ENCODE assay signal across 26 mouse cellular contexts in the genomic region with DNA sequence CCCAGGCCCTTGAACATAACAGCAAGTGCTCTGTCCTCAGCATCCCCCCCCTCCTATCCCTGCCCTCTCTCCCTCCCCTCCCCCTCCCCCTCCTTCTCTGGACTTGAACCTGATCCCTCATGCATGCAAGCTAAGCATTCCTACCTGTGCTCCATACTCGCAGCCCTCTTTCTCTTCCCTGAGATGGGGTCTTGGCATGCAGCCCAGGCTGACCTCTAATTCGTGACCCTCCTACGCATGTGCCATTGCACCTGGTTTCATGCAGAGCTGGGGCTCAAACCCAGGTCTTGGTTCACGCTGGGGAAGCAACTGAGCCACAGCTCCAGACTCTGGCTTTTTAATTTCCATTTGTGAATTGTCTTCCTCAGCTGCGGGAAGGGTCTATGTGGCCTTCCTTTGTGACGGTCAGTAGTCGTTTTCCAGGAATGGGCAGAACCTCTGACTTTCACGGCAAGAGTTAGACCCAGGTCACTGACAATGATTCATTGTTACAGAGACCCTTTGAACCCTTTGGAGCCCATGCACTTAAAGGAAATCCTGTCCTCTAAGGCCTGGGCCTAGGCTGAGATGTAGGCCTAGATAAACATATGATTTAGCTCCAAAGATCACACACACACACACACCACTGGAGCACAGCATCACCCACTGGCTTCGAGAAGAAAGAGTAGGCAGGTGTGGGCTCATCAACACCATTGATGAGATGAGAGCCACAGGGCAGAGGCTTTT. TPM values are rescaled to one million over a fixed set of nuclear protein-coding genes. Genes with fewer than 3 reads are reported as not detected.
DNase-seq lines count a peak whose midpoint lies in the region; TF ChIP-seq lines count a peak whose summit lies in the region.
"Had no signal": no experiment of that assay in that cellular context is flagged by ENCODE, and none has a peak within 500 bp of the region (broad histone marks: within the 10 kb centered on the region; RNA-seq: fewer than 3 reads in every experiment).

No protein-coding gene starts in this region.

- no peak for DNase-seq in gastrocnemius, adult 2 months
- DNase-seq in gastrocnemius, postnatal 4 days (ENCODE audit: low spot score in 2 of 2) = no peak
- peak; percentile 69 for DNase-seq in kidney, adult 2 months
- DNase-seq in kidney, adult 8-10 months = no peak
- peak; percentile 48 for DNase-seq in kidney, postnatal 14 days
- DNase-seq in kidney, adult 11 months = no peak
- peak; percentile 55 for DNase-seq in testis, postnatal 10 days (ENCODE audit: low spot score)
- DNase-seq in testis, postnatal 14 days (ENCODE audit: low spot score) = no peak
- DNase-seq: adrenal gland, postnatal 10 days; B cell, adult 2 months; cerebellum, adult 11-12 months; cerebellum, adult 9-11 months; cerebellum, postnatal 36 days; forebrain, postnatal 0 days; gastrocnemius, postnatal 25 days; heart, adult 18-20 months; heart, postnatal 36 days had no signal

- TF ChIP-seq CTCF in gastrocnemius, adult 2 months (IDR thresholded peaks at IDR 0.05) = no peak
- TF ChIP-seq CTCF in kidney, adult 2 months (conservative IDR thresholded peaks at IDR 0.05; ENCODE audit: insufficient read depth, insufficient read length, low read depth, low read length) = no peak

- H3K4me1 ChIP-seq in kidney, adult 2 months (ENCODE audit: control insufficient read depth, insufficient read depth, low read length) = no peaks in the 10 kb centered on the region
- H3K4me1 ChIP-seq: forebrain, embryonic 13.5 days; heart, embryonic 12.5 days; hindbrain, embryonic 15.5 days had no signal

- H3K36me3 ChIP-seq in kidney, adult 2 months (ENCODE audit: control insufficient read depth, insufficient read depth, low read length) = no peaks in the 10 kb centered on the region
- H3K36me3 ChIP-seq: G1E; heart, embryonic 12.5 days; hindbrain, embryonic 15.5 days had no signal

- 46% methylated on average over 9 of the region's 9 CpGs for WGBS in kidney, adult 2 months

- H3K27ac ChIP-seq in gastrocnemius, adult 2 months = peak overlapping the region; percentile 43; the same call in 1 of the 2 replicates
- H3K27ac ChIP-seq in kidney, adult 2 months (ENCODE audit: insufficient read depth, low read depth, low read length) = no peak overlapping the region
- H3K27ac ChIP-seq: forebrain, embryonic 13.5 days; hindbrain, embryonic 15.5 days had no signal

- TF ChIP-seq POLR2A in kidney, adult 2 months (IDR thresholded peaks at IDR 0.05; ENCODE audit: low read depth, low read length) = no peak

- no peak overlapping the region for H3K4me3 ChIP-seq in gastrocnemius, adult 2 months
- H3K4me3 ChIP-seq in kidney, adult 2 months (ENCODE audit: insufficient read depth, low read depth, low read length) = no peak overlapping the region
- H3K4me3 ChIP-seq: forebrain, embryonic 13.5 days; heart, embryonic 12.5 days; hindbrain, embryonic 15.5 days had no signal

- intact Hi-C loops in gastrocnemius, adult 2 months (cut with DNase I) = loop anchor here (10.0 kb wide), 1 partner anchor 209 kb away; no protein-coding TSS in a partner anchor

- no peaks in the 10 kb centered on the region for H3K27me3 ChIP-seq in kidney, adult 2 months (replicated peaks; ENCODE audit: control insufficient read depth, insufficient read depth, low read length)
- H3K27me3 ChIP-seq: forebrain, embryonic 13.5 days; heart, embryonic 12.5 days; hindbrain, embryonic 15.5 days had no signal

RNA-seq across cellular contexts. Expression of a gene that starts 12.1 kb away (rescaled TPM):
- 1 to 10 TPM; 1.7 to 3.1 TPM for total RNA-seq in gastrocnemius, adult 2 months (2021)
- 1 to 10 TPM; 4.5 to 5.7 TPM for total RNA-seq in gastrocnemius, postnatal 4 days (2021)
- 11.5 and 11.8 TPM in 2 replicates for polyA plus RNA-seq in kidney, adult 2 months (2012; rRNA removed)
- total RNA-seq: G1E had no signal
- polyA plus RNA-seq: CD4-positive, CD25-positive, alpha-beta regulatory T cell, adult 4 months; G1E had no signal

RNA-seq across cellular contexts. Expression of a gene that starts 19.3 kb away (rescaled TPM):
- total RNA-seq in gastrocnemius, adult 2 months (2021) = not detected
- total RNA-seq in gastrocnemius, postnatal 4 days (2021) = not detected
- 0.27 TPM in 1 of 2 replicates, not detected in the other for polyA plus RNA-seq in kidney, adult 2 months (2012; rRNA removed)
- total RNA-seq: adrenal gland, postnatal 10 days; adrenal gland, postnatal 4 days; forebrain, postnatal 0 days; G1E; gastrocnemius, adult 18-20 months; gastrocnemius, postnatal 25 days; heart, adult 18-20 months; heart, postnatal 36 days had no signal
- polyA plus RNA-seq: CD4-positive, CD25-positive, alpha-beta regulatory T cell, adult 4 months; forebrain, embryonic 13.5 days; G1E; heart, embryonic 12.5 days; heart, embryonic 16.5 days had no signal

RNA-seq across cellular contexts. Expression of a gene that starts 20.6 kb away (rescaled TPM):
- 1 to 10 TPM; 4.8 to 6.4 TPM for total RNA-seq in gastrocnemius, adult 2 months (2021)
- total RNA-seq in gastrocnemius, postnatal 4 days (2021) = 1 to 10 TPM; 5.8 to 6.1 TPM
- polyA plus RNA-seq in kidney, adult 2 months (2012; rRNA removed) = 6.0 and 6.4 TPM in 2 replicates

RNA-seq across cellular contexts. Expression of a gene that starts 21.7 kb away (rescaled TPM):
- 1 to 10 TPM; 3.2 TPM for total RNA-seq in gastrocnemius, adult 2 months (2021)
- total RNA-seq in gastrocnemius, postnatal 4 days (2021) = 10 to 100 TPM; 10.4 to 11.8 TPM
- polyA plus RNA-seq in kidney, adult 2 months (2012; rRNA removed) = 3.3 and 3.4 TPM in 2 replicates

RNA-seq across cellular contexts. Expression of a gene that starts 22.6 kb away (rescaled TPM):
- under 1 TPM in 1 of 2 experiments, not detected in 1; 0.26 TPM for total RNA-seq in gastrocnemius, adult 2 months (2021)
- total RNA-seq in gastrocnemius, postnatal 4 days (2021) = not detected
- polyA plus RNA-seq in kidney, adult 2 months (2012; rRNA removed) = not detected in 2 replicates
- total RNA-seq: adrenal gland, postnatal 10 days; adrenal gland, postnatal 4 days; gastrocnemius, postnatal 25 days; heart, adult 18-20 months; heart, postnatal 36 days had no signal
- polyA plus RNA-seq: brain, embryonic 14.5 days; heart, embryonic 16.5 days had no signal

Comparison
In these comparisons a context has a peak if more than half of its experiments do, and no peak if none do; other contexts are left out.
1. DNase-seq: peak in kidney, adult 2 months (single experiment), kidney, postnatal 14 days (single experiment) and testis, postnatal 10 days (single experiment); none in gastrocnemius, adult 2 months (single experiment), gastrocnemius, postnatal 4 days (0 of 2), kidney, adult 8-10 months (0 of 2), kidney, adult 11 months (single experiment) and testis, postnatal 14 days (single experiment).